8 mouse cellular contexts compared by ENCODE assay signal in the genomic region with DNA sequence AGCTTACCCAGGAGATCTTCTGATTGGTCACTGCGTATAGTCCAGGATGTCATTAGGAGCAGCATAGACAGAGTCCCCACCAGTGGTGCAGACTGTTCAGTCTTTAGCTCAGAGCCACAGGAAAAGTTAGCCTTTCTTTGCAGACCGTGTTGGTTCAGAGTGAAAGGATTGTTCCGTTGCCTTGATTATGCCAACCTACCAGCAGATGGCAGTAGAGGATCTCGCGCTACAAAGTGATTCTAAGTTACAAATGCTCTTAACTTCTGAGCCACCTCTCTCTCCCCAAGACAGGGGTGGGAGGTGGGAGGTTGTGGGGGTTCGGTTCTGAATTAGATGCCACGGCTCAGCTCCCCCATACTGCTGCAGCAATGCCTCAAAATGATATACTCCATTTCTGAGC. TPM values are rescaled to one million over a fixed set of nuclear protein-coding genes. Genes with fewer than 3 reads are reported as not detected.
DNase-seq lines count a peak whose midpoint lies in the region; ATAC-seq and TF ChIP-seq lines count a peak whose summit lies in the region.

No protein-coding gene starts in this region.

- no peak for TF ChIP-seq POLR2A in ES-Bruce4 (IDR thresholded peaks at IDR 0.05; ENCODE audit: insufficient read depth, low read length)

- H3K9me3 ChIP-seq in ES-Bruce4 (replicated peaks; ENCODE audit: control insufficient read depth, insufficient read depth, low read length, poor library complexity, severe bottlenecking) = no peaks in the 10 kb centered on the region
- no peaks in the 10 kb centered on the region for H3K9me3 ChIP-seq in liver, postnatal 0 days (ENCODE audit: low read length)

- no peak overlapping the region for H3K4me3 ChIP-seq in ES-Bruce4 (ENCODE audit: low read depth, low read length)
- no peak overlapping the region for H3K4me3 ChIP-seq in liver, postnatal 0 days (ENCODE audit: low read depth, low read length)

- no peaks in the 10 kb centered on the region for H3K4me1 ChIP-seq in ES-Bruce4 (ENCODE audit: control insufficient read depth, insufficient read depth, low read length)
- H3K4me1 ChIP-seq in liver, postnatal 0 days (ENCODE audit: insufficient read depth) = no peaks in the 10 kb centered on the region

- DNase-seq in adrenal gland, adult 2 months = peak; percentile 51
- peak; percentile 87 for DNase-seq in embryo, embryonic 10.5 days (ENCODE audit: low spot score)
- DNase-seq in heart, adult 9 months (ENCODE audit: low spot score in 2 of 2) = peak; percentile 10 to 48
- peak; percentile 66 for DNase-seq in kidney, postnatal 14 days
- peak; percentile 59 for DNase-seq in liver, postnatal 0 days
- peak; percentile 41 for DNase-seq in retina, adult 2 months (ENCODE audit: low read depth, low spot score)
- DNase-seq in thymus, postnatal 36 days = peak; percentile 42 to 46

- peak; percentile 24 for TF ChIP-seq CTCF in ES-Bruce4 (IDR thresholded peaks at IDR 0.05; ENCODE audit: low read depth, low read length)
- TF ChIP-seq CTCF in liver, postnatal 0 days (IDR thresholded peaks at IDR 0.05; ENCODE audit: low read depth) = peak; percentile 96

- H3K27ac ChIP-seq in ES-Bruce4 (ENCODE audit: insufficient read depth, low read length) = no peak overlapping the region
- no peak overlapping the region for H3K27ac ChIP-seq in liver, postnatal 0 days (ENCODE audit: low read depth)

- no peak overlapping the region for H3K9ac ChIP-seq in ES-Bruce4 (ENCODE audit: low read depth, poor library complexity, severe bottlenecking)
- H3K9ac ChIP-seq in liver, postnatal 0 days (replicated peaks) = no peak overlapping the region

- ATAC-seq in liver, postnatal 0 days = no peak

- TF ChIP-seq EP300 in ES-Bruce4 (IDR thresholded peaks at IDR 0.05; ENCODE audit: insufficient read depth, low read depth, low read length) = no peak
- no peak for TF ChIP-seq EP300 in liver, postnatal 0 days (IDR thresholded peaks at IDR 0.05; ENCODE audit: low read depth)

- H3K4me2 ChIP-seq in liver, postnatal 0 days (ENCODE audit: low read depth, low read length) = no peak overlapping the region

- 5% methylated on average over 7 of the region's 7 CpGs for WGBS in liver, postnatal 0 days (ENCODE audit: insufficient replicate concordance)

- no peaks in the 10 kb centered on the region for H3K27me3 ChIP-seq in ES-Bruce4 (ENCODE audit: control insufficient read depth, insufficient read depth, low read length, poor library complexity, severe bottlenecking)
- H3K27me3 ChIP-seq in liver, postnatal 0 days (ENCODE audit: insufficient read depth, low read length) = no peaks in the 10 kb centered on the region

- H3K36me3 ChIP-seq in ES-Bruce4 (ENCODE audit: control insufficient read depth, insufficient read depth, low read length, poor library complexity, severe bottlenecking) = no peaks in the 10 kb centered on the region
- no peaks in the 10 kb centered on the region for H3K36me3 ChIP-seq in liver, postnatal 0 days (replicated peaks; ENCODE audit: insufficient read depth, low read length)

RNA-seq across cellular contexts. Expression of gene Inpp4a, which starts 27.2 kb away (rescaled TPM):
- polyA plus RNA-seq in ES-Bruce4 (2011; ENCODE audit: insufficient read depth, insufficient read length, low read depth, missing spikeins) = 8.8 and 9.3 TPM in 2 replicates
- 10 to 100 TPM; 19.1 to 23.6 TPM for total RNA-seq in adrenal gland, adult 2 months (2021)
- 13.3 and 14.0 TPM in 2 replicates for polyA plus RNA-seq in adrenal gland, adult 2 months (2012; rRNA removed)
- polyA plus RNA-seq in liver, postnatal 0 days (2015; fragmentation: Nextera tagmentation; extraction: Ambion mirVana) = 5.0 and 6.7 TPM in 2 replicates

RNA-seq across cellular contexts. Expression of gene Cnga3, which starts 58.2 kb away (rescaled TPM):
- polyA plus RNA-seq in ES-Bruce4 (2011; ENCODE audit: insufficient read depth, insufficient read length, low read depth, missing spikeins) = 1.6 and 1.8 TPM in 2 replicates
- total RNA-seq in adrenal gland, adult 2 months (2021) = 1 to 10 TPM; 1.1 to 2.6 TPM
- polyA plus RNA-seq in adrenal gland, adult 2 months (2012; rRNA removed) = 0.32 and 0.61 TPM in 2 replicates
- not detected in 2 replicates for polyA plus RNA-seq in liver, postnatal 0 days (2015; fragmentation: Nextera tagmentation; extraction: Ambion mirVana)

Comparison
In these comparisons a context has a peak if more than half of its experiments do, and no peak if none do; other contexts are left out.
1. DNase-seq: peak in every context shown above with its lines; median percentile 87 in embryo, embryonic 10.5 days; 66 in kidney, postnatal 14 days; 59 in liver, postnatal 0 days; 51 in adrenal gland, adult 2 months; 44 in thymus, postnatal 36 days; 41 in retina, adult 2 months; 29 in heart, adult 9 months.